8 mouse cellular contexts compared by ENCODE assay signal in genomic region chr7:41599932-41600548, GRCm38 (mm10). TPM values are rescaled to one million over a fixed set of nuclear protein-coding genes. Genes with fewer than 3 reads are reported as not detected.
DNase-seq lines count a peak whose midpoint lies in the region; ATAC-seq and TF ChIP-seq lines count a peak whose summit lies in the region.

No protein-coding gene starts in this region.

- 17% methylated on average over 3 of the region's 3 CpGs for WGBS in forebrain, embryonic 15.5 days
- WGBS in liver, embryonic 15.5 days (ENCODE audit: insufficient replicate concordance): 16% methylated on average over 3 of the region's 3 CpGs

- H3K27ac ChIP-seq in layer of hippocampus, adult 2 months: peak overlapping the region; percentile 79
- H3K27ac ChIP-seq in forebrain, embryonic 15.5 days (replicated peaks): no peak overlapping the region
- H3K27ac ChIP-seq in liver, embryonic 15.5 days (replicated peaks): peak overlapping the region; percentile 71; the same call in 1 of the 2 replicates

- peak overlapping the region; percentile 80 for H3K4me2 ChIP-seq in forebrain, embryonic 15.5 days (replicated peaks)
- peak overlapping the region; percentile 68 for H3K4me2 ChIP-seq in liver, embryonic 15.5 days

- peak overlapping the region; percentile 67 for H3K9ac ChIP-seq in forebrain, embryonic 15.5 days (replicated peaks)
- H3K9ac ChIP-seq in liver, embryonic 15.5 days: peak overlapping the region; percentile 62

- H3K4me1 ChIP-seq in forebrain, embryonic 15.5 days: peaks cover 20% of the 10 kb centered on the region
- peaks cover 9% of the 10 kb centered on the region for H3K4me1 ChIP-seq in liver, embryonic 15.5 days (replicated peaks)

- intact Hi-C loops in gastrocnemius, postnatal 14 days (cut with DNase I; ENCODE audit: low total_unique reads): no loop called here

- H3K4me3 ChIP-seq in layer of hippocampus, adult 2 months: peak overlapping the region; percentile 84
- H3K4me3 ChIP-seq in forebrain, embryonic 15.5 days: peak overlapping the region; percentile 73
- peak overlapping the region; percentile 70 for H3K4me3 ChIP-seq in liver, embryonic 15.5 days (replicated peaks)

- ATAC-seq in forebrain, embryonic 15.5 days (replicated peaks): 0 out of 2 replicates have a peak, but pooled peaks have one; percentile 3
- ATAC-seq in liver, embryonic 15.5 days (ENCODE audit: insufficient read depth): no peak

- DNase-seq in layer of hippocampus, adult 2 months (ENCODE audit: low spot score in 2 of 2): no peak
- DNase-seq in layer of hippocampus, postnatal 36 days: no peak
- peak; percentile 64 for DNase-seq in ZHBTc4 (ENCODE audit: low read depth, low spot score)
- no peak for DNase-seq in thymus, postnatal 4 days
- no peak for DNase-seq in gastrocnemius, postnatal 14 days
- DNase-seq in adrenal gland, postnatal 36 days: no peak

- peak; percentile 62 for TF ChIP-seq CTCF in layer of hippocampus, adult 2 months (conservative IDR thresholded peaks at IDR 0.05)

- no peaks in the 10 kb centered on the region for H3K27me3 ChIP-seq in forebrain, embryonic 15.5 days
- no peaks in the 10 kb centered on the region for H3K27me3 ChIP-seq in liver, embryonic 15.5 days

- H3K36me3 ChIP-seq in forebrain, embryonic 15.5 days: 0 out of 2 replicates have a peak, but pooled peaks cover 2% of the 10 kb centered on the region
- H3K36me3 ChIP-seq in liver, embryonic 15.5 days (replicated peaks): 0 out of 2 replicates have a peak, but pooled peaks cover 3% of the 10 kb centered on the region

- H3K9me3 ChIP-seq in forebrain, embryonic 15.5 days: no peaks in the 10 kb centered on the region
- no peaks in the 10 kb centered on the region for H3K9me3 ChIP-seq in liver, embryonic 15.5 days (replicated peaks)

RNA-seq across cellular contexts. Expression of gene 2610021A01Rik, which starts 1.0 kb away (rescaled TPM):
- total RNA-seq in layer of hippocampus, adult 2 months (2021): 10 to 100 TPM; 33.8 to 36.3 TPM
- total RNA-seq in layer of hippocampus, postnatal 36 days (2021): 10 to 100 TPM; 32.1 to 41.3 TPM
- 16.9 and 19.3 TPM in 2 replicates for polyA plus RNA-seq in forebrain, embryonic 15.5 days (2015; fragmentation: Nextera tagmentation; extraction: Ambion mirVana)
- 3.2 and 4.2 TPM in 2 replicates for polyA plus RNA-seq in liver, embryonic 15.5 days (2015; fragmentation: Nextera tagmentation; extraction: Ambion mirVana)
- 1 to 10 TPM; 8.1 to 9.1 TPM for total RNA-seq in gastrocnemius, postnatal 14 days (2021)
- total RNA-seq in adrenal gland, postnatal 36 days (2021): 10 to 100 TPM; 13.8 to 14.2 TPM

RNA-seq across cellular contexts. Expression of gene Gm6871, which starts 26.6 kb away (rescaled TPM):
- total RNA-seq in layer of hippocampus, adult 2 months (2021): not detected
- not detected for total RNA-seq in layer of hippocampus, postnatal 36 days (2021)
- not detected in 2 replicates for polyA plus RNA-seq in forebrain, embryonic 15.5 days (2015; fragmentation: Nextera tagmentation; extraction: Ambion mirVana)
- not detected in 2 replicates for polyA plus RNA-seq in liver, embryonic 15.5 days (2015; fragmentation: Nextera tagmentation; extraction: Ambion mirVana)
- total RNA-seq in gastrocnemius, postnatal 14 days (2021): not detected
- under 1 TPM in 1 of 2 experiments, not detected in 1; 0.26 TPM for total RNA-seq in adrenal gland, postnatal 36 days (2021)

RNA-seq across cellular contexts. Expression of gene Zfp788, which starts 33.0 kb away (rescaled TPM):
- 10 to 100 TPM; 32.2 to 36.0 TPM for total RNA-seq in layer of hippocampus, adult 2 months (2021)
- 10 to 100 TPM; 34.8 to 37.8 TPM for total RNA-seq in layer of hippocampus, postnatal 36 days (2021)
- 23.7 and 23.8 TPM in 2 replicates for polyA plus RNA-seq in forebrain, embryonic 15.5 days (2015; fragmentation: Nextera tagmentation; extraction: Ambion mirVana)
- polyA plus RNA-seq in liver, embryonic 15.5 days (2015; fragmentation: Nextera tagmentation; extraction: Ambion mirVana): 1.6 and 2.0 TPM in 2 replicates
- 1 to 10 TPM; 6.2 to 7.2 TPM for total RNA-seq in gastrocnemius, postnatal 14 days (2021)
- 10 to 100 TPM; 11.1 to 13.6 TPM for total RNA-seq in adrenal gland, postnatal 36 days (2021)
